Mouse (Mus musculus): ENCODE measurements around the gene Nlrx1.

Gene Nlrx1

DNA sequence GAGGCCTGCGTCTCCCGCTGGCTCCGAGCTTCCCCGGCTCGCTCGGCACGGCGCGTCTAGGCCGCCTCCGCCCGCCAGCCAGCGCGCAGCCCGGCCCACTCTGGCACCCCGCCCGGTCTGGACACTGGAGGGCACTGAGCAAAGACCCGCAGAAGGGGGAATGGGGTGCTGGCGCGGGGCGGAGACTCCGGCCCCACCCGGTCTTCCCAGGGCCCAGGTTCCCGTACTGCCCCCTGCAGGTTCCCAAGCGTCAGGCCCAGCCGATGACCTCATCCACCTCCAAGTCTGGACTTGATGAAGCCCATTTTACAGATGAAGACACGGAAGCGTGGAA is 405 bp downstream of the Nlrx1 start:
- DNase-seq (ENCODE audit: low spot score): peak; percentile 83

DNA sequence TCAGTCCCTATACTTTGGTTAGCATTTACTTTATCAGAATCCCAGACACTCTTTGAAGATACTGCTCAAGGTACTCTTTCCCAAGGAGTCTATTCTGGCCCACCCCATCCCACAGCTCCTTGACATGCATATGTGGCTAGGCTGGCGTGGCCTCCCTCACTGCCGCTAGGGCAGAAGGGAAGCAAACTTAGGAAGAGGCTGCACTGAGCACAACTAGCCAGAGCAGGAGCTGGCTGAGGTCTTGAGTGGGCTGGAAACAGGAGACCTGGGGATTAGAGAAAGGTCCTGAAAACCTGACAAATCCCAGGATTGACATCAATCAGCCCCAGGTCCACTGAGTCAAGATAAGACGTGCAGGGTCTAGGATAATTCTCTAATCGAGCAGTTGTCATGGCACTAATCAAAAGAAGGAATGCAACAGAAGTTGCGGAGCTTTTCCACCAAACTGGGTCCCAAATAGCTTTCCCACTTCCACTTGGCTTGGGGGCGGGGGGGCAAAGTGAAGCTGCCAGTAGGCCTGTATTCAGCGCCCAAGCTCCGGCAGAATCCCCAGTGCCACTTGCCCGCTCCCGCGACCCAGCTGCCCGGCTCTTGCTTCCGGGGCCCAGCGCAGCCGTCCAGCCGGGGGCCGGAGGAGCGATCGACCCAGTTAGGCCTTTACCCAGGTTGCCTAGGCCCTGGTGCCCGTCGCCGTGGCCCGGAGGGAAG is 926 bp downstream of the Nlrx1 start:
- no peak for DNase-seq (ENCODE audit: low spot score)

GRCm38 (mm10) chr9:44266478-44267226 is 1.7 kb downstream of the Nlrx1 start:
- no peak for DNase-seq (ENCODE audit: low spot score)

- DNase-seq (ENCODE audit: low spot score): no peak
Observed at GRCm38 (mm10) chr9:44261388-44261787, 7.0 kb downstream of the Nlrx1 start.

GRCm38 (mm10) chr9:44259014-44259413 is 9.4 kb downstream of the Nlrx1 start:
- no peak for DNase-seq (ENCODE audit: low spot score)

DNA sequence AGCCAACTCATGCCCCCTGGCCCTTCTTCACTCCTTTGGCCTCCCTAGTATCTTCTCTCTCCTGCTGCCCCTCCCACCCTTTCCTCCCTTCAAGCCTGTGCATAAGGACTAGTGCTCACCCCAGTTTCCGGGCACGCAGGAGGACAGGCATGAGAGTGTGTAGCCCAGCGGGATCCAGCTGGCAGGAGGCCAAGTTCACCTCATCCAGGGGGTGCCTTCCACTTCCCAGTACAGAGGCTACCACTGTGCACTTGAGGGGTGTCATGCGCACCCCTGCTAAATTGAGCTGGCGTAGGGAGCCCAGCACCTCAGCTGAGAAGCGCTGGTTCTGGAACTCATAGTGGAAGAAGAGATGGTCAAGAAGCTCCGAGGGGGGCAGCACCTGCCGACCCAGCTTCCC is 12.2 kb downstream of the Nlrx1 start:
- no peak for DNase-seq (ENCODE audit: low spot score)

DNA sequence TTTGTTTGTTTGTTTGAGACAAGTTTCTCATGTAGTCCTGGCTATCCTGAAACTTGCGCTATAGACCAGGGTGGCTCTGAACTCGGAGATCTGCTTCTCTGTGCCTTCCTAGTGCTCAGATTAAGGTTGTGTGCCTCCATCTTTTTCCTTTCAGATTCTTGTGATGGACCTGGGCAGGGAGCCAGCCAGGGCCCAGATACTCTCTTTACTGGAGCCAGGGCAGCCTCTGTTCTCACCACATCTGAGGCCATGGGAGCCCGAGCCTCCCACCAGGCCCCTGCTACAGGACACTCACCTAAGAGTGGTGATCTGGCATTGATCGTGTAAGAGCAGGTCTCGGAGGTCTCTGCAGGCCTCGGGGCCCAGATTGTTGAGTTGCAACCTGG is 13.3 kb downstream of the Nlrx1 start:
- no peak for DNase-seq (ENCODE audit: low spot score)

DNA sequence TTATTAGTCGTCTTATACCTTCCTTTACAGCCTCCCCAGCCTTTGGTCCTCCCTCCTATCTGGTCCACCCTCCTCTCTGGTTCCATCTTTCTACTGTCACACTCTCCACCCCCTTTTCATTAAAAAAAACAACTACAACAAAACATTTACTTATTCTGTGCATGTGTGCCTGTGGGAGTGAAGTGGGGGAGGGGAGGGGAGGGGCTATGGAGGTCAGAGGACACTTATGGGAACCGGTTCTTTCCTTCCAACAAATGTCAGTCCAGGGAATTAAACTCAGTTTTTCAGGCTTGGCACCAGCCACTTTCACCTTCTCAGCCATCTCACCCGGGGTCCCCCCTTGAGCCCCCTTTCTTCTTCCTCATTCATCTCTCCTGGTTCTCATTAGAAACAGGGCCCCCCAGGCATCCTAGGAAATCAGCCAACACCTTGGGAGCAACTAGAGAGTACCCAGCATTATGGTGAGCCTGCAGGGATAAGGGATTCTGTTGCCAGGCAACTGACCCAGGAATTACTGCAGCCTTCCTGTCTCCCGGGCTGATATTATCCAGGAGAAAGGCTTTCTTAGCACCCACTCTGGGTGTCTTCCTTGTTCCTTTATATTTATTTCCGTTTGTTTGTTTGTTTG is 13.8 kb downstream of the Nlrx1 start:
- DNase-seq (ENCODE audit: low spot score): no peak

- DNase-seq (ENCODE audit: low spot score): no peak
Observed at GRCm38 (mm10) chr9:44253441-44253840, 15.0 kb downstream of the Nlrx1 start.

DNA sequence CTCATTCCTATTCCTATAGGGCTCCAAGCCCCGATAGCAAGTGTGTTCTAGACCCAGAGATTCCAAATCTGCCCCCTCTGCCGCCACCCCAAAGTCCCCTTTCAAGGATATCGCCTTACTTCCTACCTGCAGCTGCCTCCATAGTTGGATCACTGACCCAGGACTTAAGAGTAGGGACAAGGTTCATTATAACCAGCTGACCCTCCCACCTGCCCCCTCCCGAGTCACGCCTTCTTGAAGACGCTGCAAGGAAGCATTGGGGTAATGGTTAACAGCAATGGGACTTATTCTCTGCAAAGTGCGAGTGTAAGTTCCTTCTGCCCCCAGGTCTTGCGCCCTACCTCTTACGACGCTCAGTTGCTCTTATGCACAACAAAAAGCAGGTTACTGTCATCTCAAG is 17.1 kb downstream of the Nlrx1 start, which contains the start of gene Pdzd3:
Gene Pdzd3 (minus strand): TSS at position 158 of the 400 bp plus-strand sequence.
- DNase-seq (ENCODE audit: low spot score): no peak

GRCm38 (mm10) chr9:44250445-44250844 is 18.0 kb downstream of the Nlrx1 start:
- DNase-seq (ENCODE audit: low spot score): no peak

DNA sequence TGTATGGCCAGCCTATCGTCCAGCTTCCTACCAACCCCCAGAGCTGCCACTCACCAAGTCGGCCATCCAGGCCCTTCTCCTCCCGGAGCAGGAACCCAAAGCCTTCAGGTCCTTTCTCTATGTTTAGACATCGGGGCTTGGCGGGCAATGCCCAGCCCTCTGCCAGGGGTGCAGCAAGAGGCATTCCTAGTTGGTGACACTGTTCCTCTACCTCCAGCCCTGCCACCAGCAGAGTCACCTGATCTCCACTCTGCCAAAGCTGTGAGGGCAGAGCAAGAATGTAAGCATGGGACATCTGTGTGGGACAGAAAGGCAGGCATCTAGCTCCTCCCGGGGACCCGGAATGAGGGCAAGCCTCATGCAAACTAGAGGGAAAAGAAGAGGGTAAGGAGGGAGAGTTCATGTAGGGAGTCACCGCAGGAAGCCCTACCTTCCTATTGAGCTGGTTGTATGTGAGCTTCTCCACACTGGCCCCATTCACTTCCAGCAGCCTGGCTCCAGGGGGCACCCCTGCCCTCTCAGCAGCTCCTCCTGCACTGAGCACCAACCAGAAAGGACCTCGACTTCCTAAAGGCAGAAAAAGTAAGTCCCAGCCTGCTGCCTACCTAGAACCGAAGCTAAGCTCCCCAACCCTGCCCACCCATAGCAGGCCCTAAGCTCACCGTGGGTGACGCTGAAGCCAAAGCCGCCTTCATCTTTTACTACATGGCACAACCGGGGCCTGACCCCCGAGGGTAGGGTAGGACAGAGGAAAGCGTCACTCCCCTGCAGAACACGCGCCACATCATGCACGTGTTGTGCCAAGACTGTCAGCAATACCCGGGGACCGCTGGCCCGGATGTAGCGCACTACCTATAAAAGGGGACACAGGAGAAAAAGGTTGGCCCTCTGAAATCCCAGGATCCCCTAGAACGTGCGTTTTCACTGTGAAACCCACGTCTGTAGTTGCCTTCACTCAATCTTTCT is 18.9 kb downstream of the Nlrx1 start:
- peak; percentile 39 for DNase-seq (ENCODE audit: low spot score)

DNA sequence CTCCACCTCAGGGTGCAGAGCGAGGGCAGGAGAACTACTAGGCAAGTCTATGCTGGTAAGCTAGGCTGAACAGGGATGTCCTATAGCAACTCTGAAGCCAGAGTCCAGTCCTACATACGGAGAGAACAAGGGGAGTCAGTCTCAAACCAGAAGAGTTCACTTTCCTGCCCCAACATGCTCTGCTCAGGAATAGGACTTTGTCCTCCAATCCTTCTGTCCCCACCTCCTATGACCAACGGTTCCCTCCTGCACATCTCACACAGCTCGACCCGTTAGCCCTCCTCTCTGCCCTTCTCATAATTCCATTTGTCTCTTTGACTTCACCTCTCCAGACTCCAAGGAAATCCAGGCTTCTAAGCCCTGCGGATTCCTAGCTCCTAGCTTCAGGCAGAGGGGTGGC is 20.5 kb downstream of the Nlrx1 start:
- DNase-seq (ENCODE audit: low spot score): no peak

DNA sequence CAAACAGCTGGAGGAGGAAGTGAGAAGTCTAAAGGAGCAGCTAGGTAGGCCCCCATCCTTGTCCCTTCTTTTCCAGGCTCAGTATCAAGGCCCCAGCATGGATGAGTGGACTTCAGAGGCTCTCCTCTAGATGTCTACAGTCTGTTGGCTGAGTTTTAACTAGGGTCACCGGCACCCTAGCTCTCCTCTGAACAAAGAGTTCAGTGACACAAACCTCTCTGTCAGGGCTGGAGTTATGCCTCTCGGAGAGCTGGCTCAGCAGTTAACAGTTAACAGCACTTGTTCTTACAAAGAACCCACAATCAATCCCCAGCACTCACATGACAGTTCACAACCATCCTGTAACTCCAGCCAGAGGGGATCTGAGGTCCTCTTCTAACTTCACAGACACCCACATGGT is 24.8 kb downstream of the Nlrx1 start:
- no peak for DNase-seq (ENCODE audit: low spot score)

DNA sequence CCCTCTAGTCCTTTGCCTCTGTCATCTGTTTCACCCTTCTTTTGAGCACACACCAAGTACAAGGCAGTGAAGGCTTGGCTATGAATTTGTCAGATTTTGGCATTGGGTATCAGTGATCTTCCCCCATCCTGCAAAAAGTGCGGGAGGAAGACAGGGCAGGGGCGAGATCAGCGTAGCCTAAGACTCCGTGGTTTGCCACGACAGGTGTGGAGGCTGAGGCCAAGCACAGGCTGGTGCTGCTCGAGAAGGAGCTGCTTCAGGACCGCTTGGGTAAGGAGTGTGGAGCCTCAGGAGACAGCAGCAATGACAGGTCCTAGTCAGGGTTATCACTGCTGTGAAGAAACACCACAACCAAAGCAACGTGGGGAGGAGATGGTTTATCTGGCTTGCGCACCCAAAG is 27.0 kb downstream of the Nlrx1 start:
- DNase-seq (ENCODE audit: low spot score): no peak

DNA sequence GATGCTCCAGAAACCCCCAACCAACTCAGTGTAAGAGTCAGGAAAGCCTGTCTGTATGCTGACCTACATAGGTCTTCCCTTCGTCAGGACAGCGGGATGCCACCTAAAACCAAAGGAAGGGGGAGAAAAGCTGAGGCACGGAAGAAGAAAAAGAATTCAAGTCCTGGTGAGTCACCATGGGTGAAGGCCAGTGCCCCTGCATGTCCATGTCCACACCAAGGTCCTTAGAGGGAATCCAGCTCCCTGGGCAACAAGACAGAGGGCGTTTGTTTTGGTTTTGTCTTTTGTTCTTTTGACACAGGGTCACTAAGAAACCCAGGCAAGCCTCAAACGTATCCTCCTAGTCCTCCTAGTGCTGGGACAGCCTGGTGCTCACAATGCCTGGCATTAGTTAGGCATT is 27.5 kb downstream of the Nlrx1 start:
- DNase-seq (ENCODE audit: low spot score): no peak

DNA sequence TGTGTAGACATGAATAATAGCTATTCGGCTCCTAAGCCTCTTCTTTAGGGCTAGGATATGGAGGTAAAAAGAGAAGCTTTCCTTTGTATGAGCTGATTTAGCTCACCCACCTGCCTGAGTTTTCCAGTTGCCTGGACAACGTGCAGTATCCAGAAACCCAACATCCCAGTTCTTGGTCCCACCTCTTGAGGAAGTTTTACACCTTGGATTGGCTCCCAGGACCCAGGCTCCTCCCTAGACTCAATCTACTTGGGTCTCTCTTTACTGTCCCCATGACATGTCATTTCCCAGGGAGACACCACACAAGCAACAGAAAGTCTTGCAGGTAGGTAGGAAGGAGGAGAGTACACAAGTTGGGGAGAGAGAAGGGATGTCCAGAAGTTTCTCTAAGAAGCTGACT is 28.0 kb downstream of the Nlrx1 start, which contains the start of gene Ccdc153:
Gene Ccdc153 (plus strand): TSS at position 278 of the 400 bp plus-strand sequence.
- DNase-seq (ENCODE audit: low spot score): no peak

DNA sequence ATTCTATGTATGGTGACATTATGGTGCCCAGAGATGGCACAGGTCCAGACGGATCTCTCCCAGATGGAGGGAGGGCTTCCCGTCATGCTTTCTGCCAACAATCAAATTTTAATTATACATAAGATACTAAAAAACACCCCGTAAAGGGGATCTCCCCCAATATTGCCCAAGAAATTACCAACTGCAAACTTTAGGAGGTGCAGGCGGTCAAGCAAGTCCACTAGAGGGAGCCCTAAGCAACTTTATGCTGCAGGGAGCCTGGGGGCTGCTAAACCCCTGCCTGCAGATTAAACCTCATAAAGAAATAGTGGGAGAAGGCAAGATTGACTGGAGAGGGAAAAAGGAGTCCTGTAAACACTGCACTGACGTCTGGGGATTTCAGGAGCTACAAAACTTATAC is 29.0 kb downstream of the Nlrx1 start:
- peak; percentile 44 for DNase-seq (ENCODE audit: low spot score)

DNA sequence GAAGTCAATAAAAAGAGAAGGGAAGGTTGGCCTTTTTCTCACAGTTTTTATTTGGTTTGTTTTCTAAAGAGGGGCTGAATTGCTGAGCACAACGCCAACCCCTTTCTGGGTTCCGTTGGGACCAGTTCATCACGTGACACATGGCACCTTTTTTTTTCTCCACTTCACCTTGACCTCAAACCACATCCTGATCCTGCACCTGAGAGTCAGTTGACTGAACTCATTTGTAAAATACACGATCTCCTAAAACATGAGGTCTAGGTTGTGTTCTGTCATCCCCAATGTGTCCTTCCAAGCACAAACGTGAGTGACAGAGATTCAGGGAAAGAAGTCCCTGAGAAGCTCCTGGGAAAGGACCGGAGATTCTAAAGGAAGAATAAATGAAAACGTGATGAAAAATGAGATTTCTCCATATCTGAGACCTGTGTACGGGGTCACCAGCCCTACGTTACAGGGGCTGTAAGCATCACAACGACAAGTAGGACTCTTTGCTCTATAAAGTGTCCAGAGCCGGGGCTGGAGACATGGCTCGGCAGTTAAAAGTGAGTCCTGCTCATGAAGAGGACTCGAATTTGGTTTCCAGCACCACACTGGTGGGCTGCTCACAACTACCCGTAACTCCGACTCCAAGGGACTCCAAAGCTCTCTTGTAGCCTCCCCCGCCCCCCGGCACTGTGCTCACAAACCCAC is 29.8 kb downstream of the Nlrx1 start:
- no peak for DNase-seq (ENCODE audit: low spot score)

DNA sequence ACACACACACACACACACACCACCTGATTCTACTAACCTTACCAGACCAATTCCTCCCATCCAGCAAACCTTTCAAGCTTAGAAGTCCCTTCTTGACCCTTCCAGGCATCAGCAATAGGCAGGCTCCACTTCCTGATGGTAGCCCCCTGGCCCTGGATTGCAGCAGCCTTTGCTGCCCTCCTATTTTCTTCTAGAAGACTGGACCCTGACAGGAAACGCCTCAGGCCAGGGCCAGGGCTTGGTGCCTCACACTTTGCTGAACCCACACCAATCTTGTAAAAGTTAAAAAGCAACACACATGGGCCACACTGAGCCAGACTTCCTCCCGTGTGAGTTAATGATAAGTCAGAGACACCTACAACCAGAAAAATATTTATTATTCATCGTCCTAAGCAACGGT is 31.3 kb downstream of the Nlrx1 start:
- DNase-seq (ENCODE audit: low spot score): no peak

- no peak for DNase-seq (ENCODE audit: low spot score)
Observed at GRCm38 (mm10) chr9:44236601-44237000, 31.8 kb downstream of the Nlrx1 start.
